Mouse (Mus musculus) ES-Bruce4 (cell line): ENCODE measurements around the gene Kcnk2. TPM values are rescaled to one million over a fixed set of nuclear protein-coding genes. Genes with fewer than 3 reads are reported as not detected.

Source experiments
- H3K27ac ChIP-seq: 2 replicates; pipeline ENCODE4 v1.5.1; 2012; ENCODE audit warnings: low read length, inconsistent platforms; ENCODE audit not compliant: insufficient read depth
- H3K27me3 ChIP-seq: 2 replicates; pipeline ENCODE4 v1.6.1; 2012; ENCODE audit warnings: mild to moderate bottlenecking, low read length, inconsistent platforms; ENCODE audit not compliant: control insufficient read depth, poor library complexity, insufficient read depth, severe bottlenecking
- H3K36me3 ChIP-seq: 2 replicates; pipeline ENCODE4 v1.6.1; 2012; ENCODE audit warnings: inconsistent platforms, mild to moderate bottlenecking, low read length, moderate library complexity; ENCODE audit not compliant: control insufficient read depth, poor library complexity, insufficient read depth, severe bottlenecking
- H3K4me1 ChIP-seq: one replicate; pipeline ENCODE4 v1.8.1; 2011; ENCODE audit warnings: low read length; ENCODE audit not compliant: control insufficient read depth, insufficient read depth
- H3K4me3 ChIP-seq: 2 replicates; pipeline ENCODE4 v1.5.1; 2011; ENCODE audit warnings: low read depth, mild to moderate bottlenecking, low read length
- H3K9ac ChIP-seq: 2 replicates; pipeline ENCODE4 v1.6.1; 2012; ENCODE audit warnings: low read depth, mild to moderate bottlenecking, inconsistent platforms; ENCODE audit not compliant: poor library complexity, severe bottlenecking
- H3K9me3 ChIP-seq: replicated peaks from 2 replicates; pipeline ENCODE4 v1.6.1; 2012; ENCODE audit warnings: mild to moderate bottlenecking, low read length, inconsistent platforms; ENCODE audit not compliant: control insufficient read depth, poor library complexity, insufficient read depth, severe bottlenecking
- CTCF ChIP-seq: IDR thresholded peaks from one replicate; pipeline ENCODE4 v1.8.1; 2011; ENCODE audit warnings: low read depth, low read length
- EP300 ChIP-seq: IDR thresholded peaks from 2 replicates; pipeline ENCODE4 v1.6.1; 2011; ENCODE audit warnings: low read depth, low read length; ENCODE audit not compliant: insufficient read depth
- POLR2A ChIP-seq: IDR thresholded peaks from one replicate; pipeline ENCODE4 v1.8.1; 2011; ENCODE audit warnings: low read length; ENCODE audit not compliant: insufficient read depth
- polyA plus RNA-seq: library from polyadenylated mRNA; stranded (reverse); fragments of >200 nt; gene quantifications from 2 replicates; pipeline ENCODE4 v1.2.4, GENCODE M21; 2011; ENCODE audit warnings: low read depth; ENCODE audit not compliant: missing spikeins, insufficient read depth, insufficient read length

Gene Kcnk2
- polyA plus RNA-seq, 1 experiment, result not detected

DNA sequence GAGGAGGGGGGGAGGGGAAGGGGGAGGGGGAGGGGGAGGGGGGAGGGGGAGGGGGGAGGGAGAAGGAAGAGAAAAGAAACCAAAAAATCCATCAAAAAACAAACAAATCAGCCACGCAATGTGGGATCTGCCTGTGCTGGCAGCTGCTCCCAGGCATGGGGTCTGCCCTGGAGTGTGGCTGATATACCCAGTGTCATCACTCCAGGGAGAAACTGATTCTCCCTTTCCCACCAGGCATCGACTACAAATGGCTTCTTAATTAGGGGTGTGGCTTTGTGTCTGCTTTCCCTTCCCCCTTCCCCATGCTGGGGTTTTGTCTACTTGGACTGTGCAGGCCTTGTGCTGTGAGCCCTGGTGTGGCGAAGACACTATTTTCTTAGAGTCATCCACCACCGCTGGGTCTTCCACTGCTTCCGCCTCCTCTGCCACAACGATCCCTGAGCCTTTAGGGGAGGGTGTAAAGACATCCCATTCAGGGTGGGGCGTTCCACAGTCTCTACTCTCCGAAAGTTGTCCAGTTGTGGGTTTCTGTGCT is 97.0 kb downstream of the Kcnk2 start:
- no peaks in the 10 kb centered on the region for H3K27me3 ChIP-seq
- TF ChIP-seq EP300, result no peak
- TF ChIP-seq POLR2A, result no peak
- no peak for TF ChIP-seq CTCF

DNA sequence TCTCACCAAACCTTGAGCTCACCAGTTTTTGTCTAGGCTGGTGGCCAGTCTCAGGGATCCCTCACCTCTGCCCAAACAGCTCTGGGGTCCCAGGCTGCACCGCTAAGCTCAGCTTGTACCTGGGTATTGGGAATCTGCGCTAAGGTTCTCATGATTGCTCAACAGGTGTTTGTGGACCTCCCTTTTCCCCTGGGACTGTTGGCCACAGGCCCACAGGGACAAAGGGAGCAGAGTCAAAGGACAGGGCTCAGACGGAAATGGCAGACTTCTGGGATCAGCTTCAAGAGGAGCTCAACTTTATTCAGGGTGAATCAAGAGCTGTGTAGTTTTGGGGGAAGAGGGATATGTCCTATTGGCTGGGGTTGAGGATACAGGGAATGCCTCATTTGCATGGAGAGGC is 99.1 kb downstream of the Kcnk2 start:
- H3K27ac ChIP-seq, result no peak overlapping the region
- H3K9ac ChIP-seq, result no peak overlapping the region
- no peak overlapping the region for H3K4me3 ChIP-seq
- no peaks in the 10 kb centered on the region; the same call in 1 of the 2 replicates for H3K9me3 ChIP-seq
- H3K36me3 ChIP-seq, result no peaks in the 10 kb centered on the region
- no peaks in the 10 kb centered on the region for H3K27me3 ChIP-seq
- no peaks in the 10 kb centered on the region for H3K4me1 ChIP-seq
- no peak for TF ChIP-seq POLR2A
- no peak for TF ChIP-seq CTCF
- TF ChIP-seq EP300, result no peak

More for the DNA sequence above, 97.0 kb downstream of the Kcnk2 start:
- Histone ChIP-seq H3K4me1 (no peaks in the 10 kb centered on the region), H3K27ac (no peak overlapping the region), H3K4me3 (no peak overlapping the region), H3K9ac (no peak overlapping the region), H3K36me3 (no peaks in the 10 kb centered on the region), H3K9me3 (no peaks in the 10 kb centered on the region)

DNA sequence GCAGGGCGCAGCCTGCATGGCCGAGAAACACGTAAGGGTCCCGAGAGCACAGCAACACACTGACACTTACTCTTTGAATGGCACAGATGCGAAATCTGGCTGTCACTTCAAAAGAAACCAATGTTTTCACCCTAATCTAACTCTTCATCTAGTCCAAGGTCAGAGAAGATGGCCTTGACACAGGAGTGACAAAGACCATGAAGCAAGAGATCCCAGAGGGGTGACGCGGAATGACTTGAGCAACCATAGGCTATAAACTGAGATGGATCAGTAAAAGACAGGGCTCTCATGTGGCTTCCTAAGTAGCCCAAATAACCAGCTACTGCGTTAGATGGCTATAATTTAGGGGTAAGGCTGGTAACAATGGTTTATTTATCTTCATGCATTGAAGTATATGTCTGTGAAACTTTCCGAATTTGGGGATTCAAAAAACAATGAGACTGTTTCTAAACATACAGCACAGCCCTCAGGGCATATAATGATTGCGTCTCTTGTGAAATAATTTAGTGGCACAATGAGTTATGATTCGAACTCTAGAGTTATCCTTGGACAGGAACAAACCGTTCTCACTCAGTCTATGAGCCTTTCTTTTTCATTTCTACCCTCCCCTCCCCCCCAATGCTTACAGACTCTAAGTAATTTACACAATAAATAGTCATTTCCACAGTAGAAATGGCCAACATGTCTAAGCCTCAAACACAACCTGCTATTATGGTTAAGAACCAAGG is 108.2 kb downstream of the Kcnk2 start:
- Histone ChIP-seq H3K4me1 (no peaks in the 10 kb centered on the region), H3K27me3 (no peaks in the 10 kb centered on the region), H3K36me3 (no peaks in the 10 kb centered on the region), H3K9me3 (no peaks in the 10 kb centered on the region), H3K27ac (no peak overlapping the region), H3K4me3 (no peak overlapping the region), H3K9ac (no peak overlapping the region)
- TF ChIP-seq EP300 (no peak), CTCF (no peak), POLR2A (no peak)

DNA sequence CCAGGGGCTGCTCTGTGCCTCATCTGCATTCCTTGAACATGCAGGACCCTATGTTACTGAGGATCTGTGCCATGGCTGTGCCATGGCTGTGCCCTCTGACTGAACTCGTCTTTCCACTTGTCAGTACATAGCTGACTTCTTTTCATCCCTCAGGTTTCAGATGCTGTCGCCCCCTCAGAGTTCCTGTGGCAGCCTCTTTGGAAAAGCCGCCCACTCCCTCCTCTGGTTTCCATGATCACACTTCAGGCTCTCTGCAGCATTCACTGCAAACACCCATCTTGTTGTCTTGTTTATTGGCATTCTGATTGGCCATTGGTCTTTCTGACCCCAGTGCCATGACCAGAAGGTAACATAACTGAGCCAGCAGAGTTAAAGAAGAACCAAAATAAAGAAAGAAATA is 111.2 kb downstream of the Kcnk2 start:
- Histone ChIP-seq H3K27ac (no peak overlapping the region), H3K27me3 (no peaks in the 10 kb centered on the region), H3K9ac (no peak overlapping the region), H3K36me3 (no peaks in the 10 kb centered on the region), H3K4me3 (no peak overlapping the region), H3K4me1 (no peaks in the 10 kb centered on the region), H3K9me3 (no peaks in the 10 kb centered on the region)
- no peak for TF ChIP-seq EP300
- TF ChIP-seq CTCF, result no peak
- no peak for TF ChIP-seq POLR2A

DNA sequence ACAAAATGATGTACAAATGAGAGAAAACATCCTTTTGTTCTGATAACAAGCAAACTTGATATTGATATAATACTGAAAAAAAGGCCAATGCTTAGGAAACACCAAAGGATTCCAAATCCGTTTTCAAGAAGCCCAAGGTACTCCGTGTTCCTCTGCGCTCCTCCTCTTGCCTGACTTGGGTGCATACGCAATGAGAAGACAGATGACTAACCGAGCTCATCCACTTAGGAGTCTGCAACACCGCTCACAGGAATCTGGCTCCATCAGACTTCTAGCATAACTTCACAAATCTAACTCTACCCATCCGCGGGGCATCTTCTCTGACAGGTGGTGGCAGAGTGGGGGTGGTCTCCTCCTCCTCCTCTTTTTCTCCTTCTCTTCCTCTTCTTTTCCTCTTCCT is 113.1 kb downstream of the Kcnk2 start:
- no peak overlapping the region for H3K4me3 ChIP-seq
- H3K9me3 ChIP-seq, result no peaks in the 10 kb centered on the region
- no peaks in the 10 kb centered on the region for H3K27me3 ChIP-seq
- no peaks in the 10 kb centered on the region for H3K36me3 ChIP-seq
- no peak for TF ChIP-seq EP300
- no peak for TF ChIP-seq POLR2A
- TF ChIP-seq CTCF, result no peak
- no peak overlapping the region for H3K27ac ChIP-seq
- H3K4me1 ChIP-seq, result no peaks in the 10 kb centered on the region
- no peak overlapping the region for H3K9ac ChIP-seq

DNA sequence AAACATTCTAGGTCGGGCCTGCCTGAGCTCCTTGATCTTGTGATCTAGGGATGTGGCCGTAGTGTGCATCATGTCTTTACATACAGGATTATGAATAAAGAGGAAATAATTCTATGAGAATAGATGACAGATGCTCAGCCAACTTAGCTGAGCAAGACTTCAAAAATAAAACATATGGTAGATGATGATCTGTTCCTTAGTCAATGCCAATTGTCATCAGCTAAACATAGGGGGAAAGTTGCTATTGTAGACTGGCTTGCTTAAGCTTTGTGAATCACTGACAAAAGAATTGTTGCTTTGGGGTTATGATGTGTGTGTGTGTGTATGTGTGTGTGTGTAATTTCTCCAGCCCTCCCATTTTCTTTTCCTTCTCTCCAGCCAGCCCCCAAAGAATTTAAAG is 129.8 kb downstream of the Kcnk2 start:
- no peak overlapping the region for H3K9ac ChIP-seq
- no peaks in the 10 kb centered on the region for H3K4me1 ChIP-seq
- H3K27ac ChIP-seq, result no peak overlapping the region
- H3K9me3 ChIP-seq, result no peaks in the 10 kb centered on the region
- TF ChIP-seq POLR2A, result no peak
- no peak for TF ChIP-seq EP300
- no peak for TF ChIP-seq CTCF
- H3K4me3 ChIP-seq, result no peak overlapping the region
- no peaks in the 10 kb centered on the region for H3K36me3 ChIP-seq
- no peaks in the 10 kb centered on the region for H3K27me3 ChIP-seq
